Mouse (Mus musculus): Measurements from ENCODE around the gene Nek6. TPM values are rescaled to one million over a fixed set of nuclear protein-coding genes. Genes with fewer than 3 reads are reported as not detected.

Nek6 gene
- polyA plus RNA-seq (2014; fragmentation: Nextera tagmentation; extraction: Ambion mirVana), result 55.0 and 58.4 TPM in 2 replicates

DNA sequence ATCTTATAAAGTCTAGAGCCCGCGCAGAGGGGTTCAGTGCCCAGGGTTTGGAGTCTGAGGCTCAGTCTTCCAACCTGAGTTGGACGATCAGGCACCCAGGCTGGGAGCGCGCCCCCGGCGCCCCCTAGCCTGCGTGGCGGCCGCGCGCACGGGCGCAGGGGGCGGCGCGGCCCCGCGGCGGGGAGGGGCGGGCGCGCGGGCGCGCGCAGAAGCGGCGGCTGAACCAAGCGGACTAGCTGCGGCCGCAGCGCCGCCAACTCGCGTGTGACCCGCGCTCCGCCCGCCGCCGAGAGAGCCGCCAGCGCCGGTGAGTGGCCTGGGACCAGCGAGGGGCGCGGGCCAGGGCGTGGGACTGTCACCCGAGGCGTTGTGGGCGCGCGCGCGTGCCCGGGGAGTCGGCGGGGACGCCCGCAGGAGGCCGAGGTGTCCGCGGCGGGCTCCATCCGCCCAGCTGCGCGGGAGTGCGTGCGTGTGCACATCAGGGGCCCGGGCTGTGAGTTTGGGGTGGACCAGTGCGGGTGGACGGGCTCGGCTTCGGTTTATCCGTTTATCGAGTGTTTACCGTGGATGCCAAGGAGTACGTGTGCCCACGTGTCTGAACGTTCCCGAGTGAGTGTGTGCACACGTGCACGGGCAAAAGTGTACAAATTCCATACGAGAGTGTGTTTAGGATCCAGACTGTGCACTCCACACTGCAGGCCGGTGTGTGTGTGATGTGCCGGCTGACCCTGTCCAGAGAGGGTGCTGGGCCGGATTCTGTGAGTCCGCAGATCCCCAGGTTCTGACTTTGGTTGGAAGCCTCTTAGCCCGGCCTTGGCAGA, at the start of gene Nek6:
TSS of gene Nek6 (plus strand) at position 157 of the 821 bp plus-strand sequence.
- Histone ChIP-seq H3K36me3 (replicated peaks; ENCODE audit: control insufficient read depth, insufficient read depth) (no peaks in the 10 kb centered on the region), H3K9ac (peak within 1 kb of the TSS; percentile 86), H3K27me3 (ENCODE audit: control insufficient read depth, insufficient read depth, low read length) (no peaks in the 10 kb centered on the region), H3K4me1 (replicated peaks; ENCODE audit: control insufficient read depth, insufficient read depth, low read length) (peaks cover 11% of the 10 kb centered on the region), H3K4me2 (replicated peaks) (peak within 1 kb of the TSS; percentile 81), H3K4me3 (replicated peaks; ENCODE audit: low read length) (peak within 1 kb of the TSS; percentile 86), H3K27ac (peak within 1 kb of the TSS; percentile 83), H3K9me3 (ENCODE audit: control insufficient read depth, low read length) (no peaks in the 10 kb centered on the region)
- ATAC-seq (ENCODE audit: low FRiP score) (peak; percentile 74), DNase-seq (ENCODE audit: low spot score) (peak; percentile 72)
- WGBS, result under 1% methylated on average over 70 of the region's 90 CpGs

DNA sequence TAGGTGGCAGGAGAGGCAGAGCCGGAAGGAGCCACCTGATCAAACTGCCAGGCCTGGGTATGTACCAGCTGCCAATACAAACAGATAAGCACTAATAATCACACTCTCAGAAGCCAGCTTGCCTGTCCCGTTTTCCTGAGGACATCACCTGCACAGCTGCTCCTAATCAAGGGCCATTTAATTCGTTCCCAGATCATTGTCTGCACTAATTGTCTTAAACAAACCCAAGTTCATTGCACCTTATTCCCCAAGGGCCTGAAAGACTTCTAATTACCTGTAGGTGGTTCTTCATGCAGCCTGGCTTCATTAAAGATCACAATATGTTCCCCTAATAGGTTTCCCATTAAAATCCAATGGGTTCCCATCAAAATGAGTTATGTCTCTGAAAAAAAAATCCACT, 49.1 kb upstream of the Nek6 start:
- ATAC-seq (ENCODE audit: low FRiP score) (peak; percentile 39; the same call in 1 of the 2 replicates), DNase-seq (ENCODE audit: low spot score) (no peak)
- Histone ChIP-seq H3K27ac (no peak overlapping the region), H3K4me1 (replicated peaks; ENCODE audit: control insufficient read depth, insufficient read depth, low read length) (peaks cover 4% of the 10 kb centered on the region), H3K9ac (no peak overlapping the region), H3K27me3 (ENCODE audit: control insufficient read depth, insufficient read depth, low read length) (no peaks in the 10 kb centered on the region), H3K9me3 (ENCODE audit: control insufficient read depth, low read length) (no peaks in the 10 kb centered on the region), H3K4me2 (replicated peaks) (no peak overlapping the region), H3K4me3 (replicated peaks; ENCODE audit: low read length) (no peak overlapping the region), H3K36me3 (replicated peaks; ENCODE audit: control insufficient read depth, insufficient read depth) (no peaks in the 10 kb centered on the region)
- WGBS, result 71% methylated on average over 3 of the region's 3 CpGs

DNA sequence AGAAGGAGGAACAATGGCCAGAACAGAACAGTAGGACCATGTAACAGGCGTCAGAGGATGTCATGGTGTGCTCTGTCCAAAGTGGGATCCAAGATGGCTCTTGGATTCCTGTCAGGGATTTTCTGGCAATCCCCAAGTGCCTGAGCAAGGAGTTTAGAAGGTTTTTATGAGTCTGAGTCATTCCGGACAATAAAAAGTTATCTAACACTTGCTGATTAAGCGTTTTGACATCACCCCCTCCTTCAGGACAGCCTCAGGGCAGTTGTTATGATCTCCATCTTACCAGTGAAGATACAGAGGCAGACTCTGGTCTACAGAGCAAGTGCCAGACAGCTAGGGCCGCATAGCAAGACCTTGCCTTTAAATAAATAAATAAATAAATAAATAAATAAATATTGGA, 42.6 kb upstream of the Nek6 start:
- no peak overlapping the region for H3K4me3 ChIP-seq (replicated peaks; ENCODE audit: low read length)
- no peak for DNase-seq (ENCODE audit: low spot score)
- ATAC-seq (ENCODE audit: low FRiP score), result no peak
- H3K4me2 ChIP-seq (replicated peaks), result no peak overlapping the region
- 87% methylated on average over 4 of the region's 4 CpGs for WGBS
- H3K4me1 ChIP-seq (replicated peaks; ENCODE audit: control insufficient read depth, insufficient read depth, low read length), result no peaks in the 10 kb centered on the region
- no peaks in the 10 kb centered on the region for H3K36me3 ChIP-seq (replicated peaks; ENCODE audit: control insufficient read depth, insufficient read depth)
- H3K9ac ChIP-seq, result no peak overlapping the region
- no peak overlapping the region for H3K27ac ChIP-seq
- no peaks in the 10 kb centered on the region for H3K27me3 ChIP-seq (ENCODE audit: control insufficient read depth, insufficient read depth, low read length)
- no peaks in the 10 kb centered on the region for H3K9me3 ChIP-seq (ENCODE audit: control insufficient read depth, low read length)

DNA sequence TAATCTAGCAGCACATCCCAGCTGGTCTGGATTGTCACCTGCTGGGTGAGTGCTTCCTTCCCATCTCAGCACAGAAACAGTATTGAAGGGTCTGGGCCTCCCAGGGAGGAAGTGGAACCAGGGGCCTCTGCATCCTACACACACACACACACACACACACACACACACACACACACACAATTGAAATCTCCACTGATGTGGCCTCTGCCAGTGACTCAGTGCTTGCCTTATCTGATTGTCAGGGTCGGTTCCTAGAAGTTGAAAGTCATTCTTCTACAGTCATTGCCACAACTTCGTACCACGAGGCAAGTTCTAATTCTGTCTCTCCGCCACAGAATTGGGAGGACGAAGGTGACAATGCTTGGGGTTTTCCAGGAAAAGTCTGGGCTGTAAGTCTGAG, 39.7 kb upstream of the Nek6 start:
- Histone ChIP-seq H3K27me3 (ENCODE audit: control insufficient read depth, insufficient read depth, low read length) (no peaks in the 10 kb centered on the region), H3K27ac (no peak overlapping the region), H3K4me2 (replicated peaks) (no peak overlapping the region), H3K4me3 (replicated peaks; ENCODE audit: low read length) (no peak overlapping the region), H3K9me3 (ENCODE audit: control insufficient read depth, low read length) (no peaks in the 10 kb centered on the region), H3K4me1 (replicated peaks; ENCODE audit: control insufficient read depth, insufficient read depth, low read length) (no peaks in the 10 kb centered on the region), H3K9ac (no peak overlapping the region), H3K36me3 (replicated peaks; ENCODE audit: control insufficient read depth, insufficient read depth) (no peaks in the 10 kb centered on the region)
- ATAC-seq (ENCODE audit: low FRiP score), result no peak
- no peak for DNase-seq (ENCODE audit: low spot score)
- 87% methylated on average over 5 of the region's 5 CpGs for WGBS

DNA sequence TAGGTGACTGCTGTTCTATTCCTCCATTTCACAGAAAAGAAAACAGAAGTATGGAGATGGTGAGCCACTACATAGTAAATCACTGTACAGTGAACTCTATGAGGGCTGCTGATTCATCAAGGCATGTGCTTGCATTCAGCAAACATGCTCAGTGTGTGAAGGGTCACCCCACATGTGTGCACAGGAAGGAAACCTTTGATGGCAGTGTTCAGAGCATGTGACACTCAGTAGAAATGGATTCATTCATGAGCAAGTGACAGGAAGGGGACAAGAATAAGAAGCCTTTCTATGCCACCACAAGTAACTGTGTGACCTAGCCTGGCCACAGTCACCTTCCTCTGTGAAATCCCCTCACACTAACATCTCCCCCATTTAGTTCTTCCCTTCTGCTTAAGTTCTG, 38.6 kb upstream of the Nek6 start:
- Histone ChIP-seq H3K4me1 (replicated peaks; ENCODE audit: control insufficient read depth, insufficient read depth, low read length) (peaks cover 9% of the 10 kb centered on the region; the same call in 1 of the 2 replicates), H3K27me3 (ENCODE audit: control insufficient read depth, insufficient read depth, low read length) (no peaks in the 10 kb centered on the region), H3K9me3 (ENCODE audit: control insufficient read depth, low read length) (no peaks in the 10 kb centered on the region), H3K9ac (no peak overlapping the region), H3K27ac (no peak overlapping the region), H3K4me2 (replicated peaks) (no peak overlapping the region), H3K36me3 (replicated peaks; ENCODE audit: control insufficient read depth, insufficient read depth) (no peaks in the 10 kb centered on the region), H3K4me3 (replicated peaks; ENCODE audit: low read length) (no peak overlapping the region)
- no peak for DNase-seq (ENCODE audit: low spot score)
- ATAC-seq (ENCODE audit: low FRiP score), result no peak

DNA sequence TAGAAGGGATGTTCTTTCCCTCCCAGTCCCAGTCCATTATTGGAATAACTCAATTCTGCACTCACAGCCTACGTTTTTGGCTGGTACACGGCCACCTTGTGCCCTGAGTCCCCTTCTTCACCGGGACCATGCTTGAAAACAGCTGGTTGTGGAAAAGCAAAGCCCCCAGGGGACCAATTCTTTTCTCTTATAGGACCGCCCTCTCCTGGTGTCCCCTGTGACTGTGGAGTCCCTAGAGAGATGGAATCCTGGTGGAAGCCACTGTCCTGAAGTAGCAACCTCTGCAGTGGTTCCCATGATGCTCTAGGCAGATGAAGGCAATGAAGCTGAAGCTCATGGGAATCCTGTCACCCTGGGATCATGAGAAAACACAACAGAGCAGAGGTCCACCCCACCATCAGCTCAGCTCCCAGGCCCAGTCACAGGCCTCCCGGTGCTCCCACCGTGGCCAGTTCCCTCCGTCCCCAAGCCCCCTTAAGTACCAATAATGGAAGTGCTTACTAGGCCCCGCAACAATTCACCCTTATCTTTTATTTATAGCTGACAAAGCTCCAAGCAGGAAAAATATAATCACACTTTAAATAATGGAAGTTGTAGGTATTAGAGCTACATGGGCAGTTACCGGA, 34.5 kb upstream of the Nek6 start:
- Histone ChIP-seq H3K9me3 (ENCODE audit: control insufficient read depth, low read length) (no peaks in the 10 kb centered on the region), H3K4me1 (replicated peaks; ENCODE audit: control insufficient read depth, insufficient read depth, low read length) (peaks cover 9% of the 10 kb centered on the region; the same call in 1 of the 2 replicates), H3K27ac (no peak overlapping the region), H3K27me3 (ENCODE audit: control insufficient read depth, insufficient read depth, low read length) (no peaks in the 10 kb centered on the region), H3K9ac (no peak overlapping the region), H3K4me3 (replicated peaks; ENCODE audit: low read length) (no peak overlapping the region), H3K4me2 (replicated peaks) (no peak overlapping the region), H3K36me3 (replicated peaks; ENCODE audit: control insufficient read depth, insufficient read depth) (no peaks in the 10 kb centered on the region)
- no peak for ATAC-seq (ENCODE audit: low FRiP score)
- DNase-seq (ENCODE audit: low spot score), result no peak
- WGBS, result 65% methylated on average over 9 of the region's 9 CpGs

DNA sequence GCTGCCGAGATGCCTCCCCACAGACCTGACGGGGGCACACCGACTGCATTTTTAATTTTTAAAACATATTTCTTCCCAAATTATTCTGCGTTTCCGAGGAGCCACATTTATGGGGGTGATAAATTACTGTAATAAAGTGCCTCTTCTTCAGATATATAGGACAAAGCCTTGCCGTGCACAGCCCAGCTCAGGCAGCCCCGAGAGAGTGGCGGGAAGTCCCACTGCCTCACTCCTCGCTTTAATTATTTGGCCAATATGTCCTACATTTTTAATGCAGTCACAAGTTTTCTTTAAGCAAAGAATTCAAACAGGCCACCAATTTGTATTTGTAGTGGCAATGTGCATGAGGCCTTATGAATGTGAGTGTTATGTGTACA, 34.0 kb upstream of the Nek6 start:
- peak; percentile 59; the same call in 1 of the 2 replicates for ATAC-seq (ENCODE audit: low FRiP score)
- Histone ChIP-seq H3K4me1 (replicated peaks; ENCODE audit: control insufficient read depth, insufficient read depth, low read length) (peaks cover 9% of the 10 kb centered on the region; the same call in 1 of the 2 replicates), H3K27me3 (ENCODE audit: control insufficient read depth, insufficient read depth, low read length) (no peaks in the 10 kb centered on the region), H3K4me2 (replicated peaks) (no peak overlapping the region), H3K27ac (no peak overlapping the region), H3K36me3 (replicated peaks; ENCODE audit: control insufficient read depth, insufficient read depth) (no peaks in the 10 kb centered on the region), H3K9ac (no peak overlapping the region), H3K9me3 (ENCODE audit: control insufficient read depth, low read length) (no peaks in the 10 kb centered on the region), H3K4me3 (replicated peaks; ENCODE audit: low read length) (no peak overlapping the region)
- WGBS, result 64% methylated on average over 9 of the region's 9 CpGs
- no peak for DNase-seq (ENCODE audit: low spot score)

DNA sequence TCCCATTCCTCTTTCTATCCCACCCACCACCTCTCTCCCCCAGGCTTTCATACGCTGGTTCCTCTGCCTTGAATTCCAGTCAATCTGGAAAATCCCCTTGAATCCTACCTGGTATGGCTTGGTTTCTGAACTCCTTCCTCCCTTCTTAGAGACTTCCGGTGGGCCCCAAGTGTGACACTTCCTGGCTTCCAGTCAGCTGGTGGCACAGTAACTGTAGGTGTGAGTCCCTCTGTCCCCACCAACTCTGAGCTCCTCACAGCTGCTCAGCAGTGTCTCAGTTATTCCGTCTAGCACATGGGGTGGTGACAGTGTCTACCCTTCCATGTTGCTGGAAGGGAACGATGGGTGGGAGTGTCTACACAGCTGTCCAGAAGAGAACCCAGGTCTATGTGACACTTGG, 32.8 kb upstream of the Nek6 start:
- DNase-seq (ENCODE audit: low spot score) (no peak), ATAC-seq (ENCODE audit: low FRiP score) (no peak)
- no peaks in the 10 kb centered on the region for H3K36me3 ChIP-seq (replicated peaks; ENCODE audit: control insufficient read depth, insufficient read depth)
- no peaks in the 10 kb centered on the region for H3K27me3 ChIP-seq (ENCODE audit: control insufficient read depth, insufficient read depth, low read length)
- no peak overlapping the region for H3K4me3 ChIP-seq (replicated peaks; ENCODE audit: low read length)
- no peak overlapping the region for H3K4me2 ChIP-seq (replicated peaks)
- no peak overlapping the region for H3K27ac ChIP-seq
- H3K4me1 ChIP-seq (replicated peaks; ENCODE audit: control insufficient read depth, insufficient read depth, low read length), result peaks cover 9% of the 10 kb centered on the region; the same call in 1 of the 2 replicates
- H3K9ac ChIP-seq, result no peak overlapping the region
- H3K9me3 ChIP-seq (ENCODE audit: control insufficient read depth, low read length), result no peaks in the 10 kb centered on the region
- WGBS, result 100% methylated on average over 4 of the region's 4 CpGs

DNA sequence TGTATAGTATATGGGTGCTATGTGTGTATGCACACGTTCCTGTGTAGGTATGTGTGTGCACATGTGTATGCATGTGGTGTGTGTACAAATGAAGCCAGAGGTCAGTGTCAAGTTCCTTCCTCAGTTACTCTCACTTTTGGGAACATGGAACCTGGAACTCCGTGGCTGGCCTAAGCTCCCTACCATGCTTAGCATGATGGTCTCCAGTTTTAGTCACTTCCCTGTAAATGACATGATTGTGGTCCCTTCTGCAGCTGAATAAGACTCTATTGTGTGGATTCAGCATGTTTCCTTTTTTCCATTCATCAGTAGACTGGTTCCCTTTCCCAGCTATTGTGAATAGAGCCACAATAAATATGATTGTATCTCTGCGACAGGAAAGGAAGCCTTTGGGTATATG, 31.9 kb upstream of the Nek6 start:
- Histone ChIP-seq H3K27ac (no peak overlapping the region), H3K27me3 (ENCODE audit: control insufficient read depth, insufficient read depth, low read length) (no peaks in the 10 kb centered on the region), H3K4me2 (replicated peaks) (no peak overlapping the region), H3K9me3 (ENCODE audit: control insufficient read depth, low read length) (no peaks in the 10 kb centered on the region), H3K36me3 (replicated peaks; ENCODE audit: control insufficient read depth, insufficient read depth) (no peaks in the 10 kb centered on the region), H3K9ac (no peak overlapping the region), H3K4me3 (replicated peaks; ENCODE audit: low read length) (no peak overlapping the region), H3K4me1 (replicated peaks; ENCODE audit: control insufficient read depth, insufficient read depth, low read length) (peaks cover 9% of the 10 kb centered on the region; the same call in 1 of the 2 replicates)
- 86% methylated on average over 3 of the region's 3 CpGs for WGBS
- no peak for DNase-seq (ENCODE audit: low spot score)
- ATAC-seq (ENCODE audit: low FRiP score), result no peak
